ENCODE assay signal across 19 mouse cellular contexts in genomic region chr4:138966866-138967265, GRCm38 (mm10). TPM values are rescaled to one million over a fixed set of nuclear protein-coding genes. Genes with fewer than 3 reads are reported as not detected.
DNase-seq lines count a peak whose midpoint lies in the region; ATAC-seq and TF ChIP-seq lines count a peak whose summit lies in the region.
"Had no signal": no experiment of that assay in that cellular context is flagged by ENCODE, and none has a peak within 500 bp of the region (broad histone marks: within the 10 kb centered on the region; RNA-seq: fewer than 3 reads in every experiment).

TSS of gene Rnf186 (plus strand) at chr4:138967112.

- TF ChIP-seq CTCF in small intestine, adult 2 months (IDR thresholded peaks at IDR 0.05; ENCODE audit: extremely low read depth, insufficient read length, insufficient replicate concordance, low read depth, low read length): peak; percentile 35; the same call in 1 of the 2 replicates

- H3K4me3 ChIP-seq in small intestine, adult 2 months (ENCODE audit: low read depth, low read length): peak within 1 kb of the TSS; percentile 77
- H3K4me3 ChIP-seq: forebrain, embryonic 13.5 days; heart, embryonic 13.5 days; hindbrain, embryonic 15.5 days had no signal

- WGBS in large intestine, adult 2 months: 35% methylated on average over 13 of the region's 13 CpGs
- 37% methylated on average over 13 of the region's 13 CpGs for WGBS in small intestine, adult 2 months

- no peak for ATAC-seq in erythroblast, adult 5-6 weeks (replicated peaks; ENCODE audit: low FRiP score, poor library complexity, severe bottlenecking)
- ATAC-seq: forebrain, embryonic 13.5 days had no signal

- TF ChIP-seq POLR2A in small intestine, adult 2 months (IDR thresholded peaks at IDR 0.05; ENCODE audit: low read depth, low read length): peak; percentile 92; the same call in 1 of the 2 replicates

- H3K27ac ChIP-seq in small intestine, adult 2 months (ENCODE audit: insufficient read depth, low read depth, low read length): peak within 1 kb of the TSS; percentile 94
- H3K27ac ChIP-seq: forebrain, embryonic 13.5 days; heart, embryonic 13.5 days; hindbrain, embryonic 15.5 days had no signal

- H3K27me3 ChIP-seq in small intestine, adult 2 months (ENCODE audit: control insufficient read depth, insufficient read depth, low read length): no peaks in the 10 kb centered on the region
- H3K27me3 ChIP-seq: forebrain, embryonic 13.5 days; heart, embryonic 13.5 days; hindbrain, embryonic 15.5 days had no signal

- H3K36me3 ChIP-seq in small intestine, adult 2 months (ENCODE audit: control insufficient read depth, insufficient read depth, low read length): no peaks in the 10 kb centered on the region; the same call in 1 of the 2 replicates
- H3K36me3 ChIP-seq: heart, embryonic 13.5 days; hindbrain, embryonic 15.5 days had no signal

- DNase-seq in gonadal fat pad, adult 2 months (ENCODE audit: low read depth): no peak
- DNase-seq in kidney, adult 18-20 months: peak; percentile 77
- DNase-seq in large intestine, adult 2 months (ENCODE audit: low read depth, low spot score): peak; percentile 99
- DNase-seq in neural tube, embryonic 10.5 days (ENCODE audit: extremely low spot score, low spot score): no peak
- no peak for DNase-seq in ovary, postnatal 10 days (ENCODE audit: low spot score)
- DNase-seq: cerebellum, adult 9-11 months; gastrocnemius, postnatal 10 days; thymus, postnatal 14 days had no signal

- peaks cover 13% of the 10 kb centered on the region; the same call in 1 of the 2 replicates for H3K4me1 ChIP-seq in small intestine, adult 2 months (ENCODE audit: control insufficient read depth, insufficient read depth, insufficient read length, low read length)

RNA-seq across cellular contexts. Expression of gene Rnf186, which starts in this region (rescaled TPM):
- polyA plus RNA-seq in gonadal fat pad, adult 2 months (2012; rRNA removed): 96.1 and 101 TPM in 2 replicates
- 219 and 382 TPM in 2 replicates for polyA plus RNA-seq in large intestine, adult 2 months (2012; rRNA removed)
- 309 and 461 TPM in 2 replicates for polyA plus RNA-seq in small intestine, adult 2 months (2012; rRNA removed)
- total RNA-seq in erythroblast, adult 5-6 weeks (2015; ENCODE audit: low replicate concordance): not detected in 2 replicates
- not detected in 2 replicates for total RNA-seq in erythroblast, adult 5-6 weeks (2017; ENCODE audit: low replicate concordance)
- total RNA-seq: gastrocnemius, postnatal 10 days; layer of hippocampus, postnatal 25 days; megakaryocyte, adult 5-6 weeks; monocyte, adult 5-6 weeks had no signal
- polyA plus RNA-seq: brain, embryonic 14.5 days; embryonic facial prominence, embryonic 11.5 days; heart, embryonic 13.5 days; limb, embryonic 11.5 days had no signal

Comparison
In these comparisons a context has a peak if more than half of its experiments do, and no peak if none do; other contexts are left out.
1. DNase-seq: peak in kidney, adult 18-20 months (single experiment) and large intestine, adult 2 months (single experiment); none in gonadal fat pad, adult 2 months (single experiment), neural tube, embryonic 10.5 days (single experiment) and ovary, postnatal 10 days (single experiment).